Mouse (Mus musculus) midbrain, embryonic 16.5 days (tissue): Measurements from ENCODE around the gene G6pc3. TPM values are rescaled to one million over a fixed set of nuclear protein-coding genes. Genes with fewer than 3 reads are reported as not detected.

Experiments used
- ATAC-seq: fragments of 200-750 bp; cut with Nextera tagmentation; 2 replicates; pipeline ENCODE4 v1.8.0; 2017; ENCODE audit warnings: moderate TSS enrichment
- H3K27ac ChIP-seq: fragments of 300-500 bp; sonication (generic); 2 replicates; pipeline ENCODE4 v1.5.1; 2014; ENCODE audit warnings: mild to moderate bottlenecking, low read length, mixed read lengths
- H3K27me3 ChIP-seq: fragments of 300-500 bp; sonication (generic); 2 replicates; pipeline ENCODE4 v1.6.1; 2014; ENCODE audit warnings: low read depth, low read length, mixed read lengths; ENCODE audit not compliant: control insufficient read depth, insufficient read depth
- H3K36me3 ChIP-seq: fragments of 300-500 bp; sonication (generic); 2 replicates; pipeline ENCODE4 v1.6.1; 2014; ENCODE audit warnings: mild to moderate bottlenecking, low read length, moderate library complexity, mixed read lengths; ENCODE audit not compliant: control insufficient read depth, insufficient read depth
- H3K4me1 ChIP-seq: fragments of 300-500 bp; sonication (generic); 2 replicates; pipeline ENCODE4 v1.6.1; 2014; ENCODE audit warnings: mild to moderate bottlenecking, low read length, mixed read lengths; ENCODE audit not compliant: control insufficient read depth, insufficient read depth
- H3K4me2 ChIP-seq: fragments of 300-500 bp; sonication (generic); 2 replicates; pipeline ENCODE4 v1.6.1; 2014; ENCODE audit warnings: mild to moderate bottlenecking, low read length, mixed read lengths
- H3K4me3 ChIP-seq: fragments of 300-500 bp; sonication (generic); 2 replicates; pipeline ENCODE4 v1.5.1; 2014; ENCODE audit warnings: low read depth, mild to moderate bottlenecking, low read length, moderate library complexity, mixed read lengths
- H3K9ac ChIP-seq: fragments of 300-500 bp; sonication (generic); 2 replicates; pipeline ENCODE4 v1.6.1; 2014; ENCODE audit warnings: low read depth, low read length, mixed read lengths
- H3K9me3 ChIP-seq: fragments of 300-500 bp; sonication (generic); replicated peaks from 2 replicates; pipeline ENCODE4 v1.6.1; 2014; ENCODE audit warnings: mild to moderate bottlenecking, low read length, mixed read lengths; ENCODE audit not compliant: control insufficient read depth, poor library complexity, severe bottlenecking
- WGBS: fragments of 180-500 bp; shearing (Covaris S2); extraction: QIAGEN DNeasy Blood & Tissue Kit; methylation state at CpG from one replicate; pipeline ENCODE4 v1.1.7; 2014; 5-methylcytosine and 5-hydroxymethylcytosine counted together
- polyA plus RNA-seq: library from polyadenylated mRNA; unstranded; fragments of >200 nt; fragmentation: Nextera tagmentation; extraction: Ambion mirVana; gene quantifications from 2 replicates; pipeline ENCODE4 v1.2.1, GENCODE M21; 2015

The G6pc3 gene
- polyA plus RNA-seq, 1 experiment from 2014 or later, result 42.9 TPM

DNA sequence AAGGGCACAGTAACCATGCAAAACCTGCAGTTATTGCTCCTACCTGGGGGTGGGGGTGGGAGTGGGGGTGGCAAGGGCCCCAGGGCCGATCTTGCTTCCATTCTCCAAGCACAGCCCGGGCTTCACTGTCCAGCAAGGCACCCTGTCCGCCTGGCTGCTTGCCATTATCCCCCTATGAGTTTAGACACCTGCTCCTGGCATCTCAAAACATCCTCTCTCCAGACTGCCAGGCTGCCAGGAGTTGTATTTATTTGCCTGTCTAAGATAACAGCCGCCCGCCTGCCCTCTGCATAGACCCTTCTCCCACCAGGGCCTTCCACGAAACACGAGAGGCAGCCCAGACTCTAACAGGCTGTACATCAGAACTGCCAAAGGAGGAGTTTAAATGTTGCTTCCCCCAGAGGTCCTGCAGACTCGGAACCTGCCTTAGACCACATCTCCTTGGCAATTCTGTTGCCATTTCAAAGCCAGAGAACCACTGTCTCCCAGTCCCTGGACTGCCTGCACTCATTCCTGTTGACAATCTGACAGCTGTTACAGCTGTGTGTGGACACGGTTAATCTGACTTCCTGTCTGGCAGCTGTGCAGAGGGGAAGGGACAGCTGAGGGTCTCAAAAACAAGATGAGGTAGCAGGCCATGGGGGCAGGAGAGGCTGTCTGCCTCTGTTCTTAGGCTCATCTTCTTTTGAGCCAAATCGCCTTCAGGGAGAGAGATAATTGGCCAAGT lies 25.2 kb downstream of the G6pc3 start:
- ATAC-seq, result no peak
- Histone ChIP-seq H3K27ac (no peak overlapping the region), H3K27me3 (no peaks in the 10 kb centered on the region), H3K9ac (peak overlapping the region; percentile 25; the same call in 1 of the 2 replicates), H3K36me3 (peaks cover 7% of the 10 kb centered on the region; the same call in 1 of the 2 replicates), H3K4me1 (peaks cover 52% of the 10 kb centered on the region), H3K9me3 (no peaks in the 10 kb centered on the region), H3K4me2 (no peak overlapping the region), H3K4me3 (no peak overlapping the region)
- 59% methylated on average over 10 of the region's 10 CpGs for WGBS

DNA sequence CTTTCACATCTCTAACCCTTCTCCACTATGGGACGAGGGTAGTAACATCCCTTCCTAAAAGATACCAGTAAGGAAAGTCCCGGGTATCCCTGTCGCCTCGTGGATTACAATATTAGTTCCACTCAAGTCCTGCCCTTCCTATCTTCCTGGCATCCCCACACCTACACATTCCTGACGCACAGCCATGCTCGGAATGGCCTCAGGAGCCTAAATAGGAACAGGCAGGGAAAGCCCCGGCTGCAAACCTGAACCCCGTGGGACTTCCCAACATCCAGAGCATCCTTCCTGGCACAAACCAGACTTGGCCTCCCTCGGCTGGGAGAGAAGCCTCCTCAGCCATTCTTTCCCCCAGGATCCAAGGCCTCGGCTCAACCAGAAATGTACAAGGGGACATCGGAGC lies 26.1 kb downstream of the G6pc3 start:
- Histone ChIP-seq H3K4me1 (peaks cover 48% of the 10 kb centered on the region), H3K27ac (no peak overlapping the region)

DNA sequence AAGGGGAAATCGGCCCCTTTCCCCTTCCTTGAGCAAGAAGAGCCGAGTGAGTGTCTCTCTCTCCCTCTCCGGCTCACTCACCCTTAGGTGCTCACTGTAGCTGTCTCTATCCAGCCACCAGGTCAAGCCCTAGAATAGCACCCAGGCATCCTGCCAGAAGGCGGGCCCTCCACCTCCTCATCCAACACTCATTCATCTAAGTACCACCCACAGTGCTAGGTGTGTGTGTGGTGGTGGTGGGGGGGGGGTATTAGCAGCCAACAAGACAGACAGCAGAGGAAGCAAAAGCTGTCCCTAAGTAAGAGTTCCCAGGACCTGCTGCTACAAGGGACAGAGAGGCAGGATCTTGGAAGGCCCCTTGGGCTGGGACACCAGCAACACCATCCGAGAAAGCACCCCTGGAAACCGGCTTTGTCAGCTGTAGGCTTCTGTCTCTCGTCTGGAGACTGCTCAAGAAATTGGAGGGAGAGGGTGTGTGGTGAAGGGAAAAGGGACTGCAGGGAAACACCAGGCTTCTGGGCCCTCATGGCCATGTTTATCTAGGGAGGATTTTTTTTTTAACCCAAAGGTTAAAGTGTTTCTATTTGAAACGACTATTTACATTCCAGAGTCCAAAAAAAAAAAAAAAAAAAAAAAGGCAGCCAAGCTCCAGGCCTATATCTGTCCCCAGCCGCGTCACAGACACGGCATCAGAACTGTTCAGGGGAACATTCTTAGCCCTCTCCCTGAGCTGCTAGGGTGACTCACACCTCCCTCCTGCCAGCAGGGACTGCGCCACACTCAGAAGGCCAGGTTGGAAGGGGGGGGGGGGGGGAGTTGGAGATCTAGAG lies 26.9 kb downstream of the G6pc3 start:
- peaks cover 48% of the 10 kb centered on the region for H3K4me1 ChIP-seq
- H3K4me2 ChIP-seq, result no peak overlapping the region
- no peak overlapping the region for H3K9ac ChIP-seq
- 49% methylated on average over 12 of the region's 12 CpGs for WGBS
- H3K4me3 ChIP-seq, result no peak overlapping the region
- ATAC-seq, result no peak
- no peaks in the 10 kb centered on the region for H3K9me3 ChIP-seq
- no peaks in the 10 kb centered on the region for H3K27me3 ChIP-seq
- no peak overlapping the region for H3K27ac ChIP-seq
- peaks cover 7% of the 10 kb centered on the region; the same call in 1 of the 2 replicates for H3K36me3 ChIP-seq

More for the DNA sequence above, 26.1 kb downstream of the G6pc3 start:
- Histone ChIP-seq H3K27me3 (no peaks in the 10 kb centered on the region), H3K36me3 (peaks cover 7% of the 10 kb centered on the region; the same call in 1 of the 2 replicates), H3K9ac (no peak overlapping the region), H3K4me2 (no peak overlapping the region), H3K4me3 (no peak overlapping the region), H3K9me3 (no peaks in the 10 kb centered on the region)
- ATAC-seq, result no peak
- WGBS, result 78% methylated on average over 11 of the region's 11 CpGs

DNA sequence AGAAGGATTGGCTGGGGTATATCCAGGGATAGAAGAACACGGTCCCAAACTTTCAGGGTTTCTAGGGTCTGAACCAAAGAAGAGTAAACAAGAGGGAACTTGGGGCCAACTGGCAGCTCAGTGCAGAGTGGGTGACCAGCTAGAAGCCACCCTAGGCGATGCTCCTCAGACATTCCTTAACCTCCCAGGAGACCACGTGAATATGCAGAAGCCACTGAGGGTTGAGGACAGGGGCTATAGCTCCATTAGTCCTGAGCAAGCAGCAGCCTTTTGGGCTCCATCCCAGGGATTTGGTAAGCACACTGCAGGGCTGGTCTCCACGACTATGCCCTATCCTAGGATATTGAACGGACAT lies 27.4 kb downstream of the G6pc3 start:
- peaks cover 48% of the 10 kb centered on the region for H3K4me1 ChIP-seq

DNA sequence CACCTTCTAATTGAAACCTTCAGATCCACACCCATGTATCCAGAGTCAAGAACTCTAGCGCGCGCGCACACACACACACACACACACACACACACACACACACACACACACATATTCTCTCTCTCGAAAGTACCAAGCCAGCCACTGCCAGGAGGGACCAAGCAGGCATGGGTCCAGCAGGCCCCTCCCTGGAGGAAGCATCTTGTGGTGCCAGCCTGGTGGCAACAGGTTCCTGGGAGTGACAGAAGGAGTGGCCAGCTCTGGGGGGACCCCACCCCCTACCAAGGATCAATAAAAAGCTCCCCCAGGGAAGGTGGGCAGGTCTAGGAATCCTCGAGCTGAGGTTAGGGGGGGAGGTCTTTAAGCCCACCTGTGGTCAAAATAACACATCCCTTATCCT lies 28.0 kb downstream of the G6pc3 start:
- Histone ChIP-seq H3K27ac (no peak overlapping the region), H3K9me3 (no peaks in the 10 kb centered on the region), H3K27me3 (no peaks in the 10 kb centered on the region), H3K36me3 (peaks cover 9% of the 10 kb centered on the region), H3K4me3 (no peak overlapping the region), H3K4me1 (peaks cover 46% of the 10 kb centered on the region), H3K4me2 (no peak overlapping the region), H3K9ac (no peak overlapping the region)
- WGBS, result 83% methylated on average over 6 of the region's 6 CpGs
- no peak for ATAC-seq

More for the DNA sequence above, 27.4 kb downstream of the G6pc3 start:
- Histone ChIP-seq H3K4me2 (no peak overlapping the region), H3K9me3 (no peaks in the 10 kb centered on the region), H3K36me3 (peaks cover 11% of the 10 kb centered on the region), H3K4me3 (no peak overlapping the region), H3K27me3 (no peaks in the 10 kb centered on the region), H3K9ac (no peak overlapping the region), H3K27ac (no peak overlapping the region)
- ATAC-seq, result no peak
- 56% methylated on average over 5 of the region's 5 CpGs for WGBS

GRCm38 (mm10) chr11:102217876-102218430 lies 28.5 kb downstream of the G6pc3 start:
- Histone ChIP-seq H3K9me3 (no peaks in the 10 kb centered on the region), H3K27ac (peak overlapping the region; percentile 76; the same call in 1 of the 2 replicates), H3K4me3 (peak overlapping the region; percentile 25), H3K4me1 (peaks cover 46% of the 10 kb centered on the region), H3K27me3 (no peaks in the 10 kb centered on the region), H3K4me2 (peak overlapping the region; percentile 51), H3K36me3 (peaks cover 9% of the 10 kb centered on the region), H3K9ac (peak overlapping the region; percentile 54)
- WGBS, result 75% methylated on average over 7 of the region's 7 CpGs
- ATAC-seq, result no peak

DNA sequence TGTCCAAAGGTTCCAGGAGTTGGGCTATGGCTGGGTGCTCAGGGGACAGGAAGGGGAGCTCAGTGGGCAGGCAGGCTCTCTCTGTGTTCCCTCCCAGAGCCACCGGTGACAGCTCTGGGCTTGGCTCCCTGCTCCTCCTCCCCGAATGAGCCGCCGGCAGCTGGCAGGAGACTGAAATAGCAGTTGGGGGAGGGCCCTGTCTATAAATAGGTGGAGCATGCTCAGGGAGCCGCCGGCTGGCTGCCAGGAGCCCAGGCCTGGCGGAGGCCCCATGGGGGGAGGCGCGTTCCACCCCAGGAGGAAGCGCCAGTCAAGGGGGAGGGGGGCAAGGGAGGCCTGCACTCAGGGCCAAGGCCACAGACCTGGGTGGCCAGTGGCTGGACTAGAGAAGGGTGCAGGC lies 29.4 kb downstream of the G6pc3 start:
- H3K27me3 ChIP-seq, result no peaks in the 10 kb centered on the region
- 3% methylated on average over 7 of the region's 10 CpGs for WGBS
- ATAC-seq, result peak; percentile 61
- peak overlapping the region; percentile 51 for H3K4me2 ChIP-seq
- peak overlapping the region; percentile 25 for H3K4me3 ChIP-seq
- peaks cover 9% of the 10 kb centered on the region for H3K36me3 ChIP-seq
- no peaks in the 10 kb centered on the region for H3K9me3 ChIP-seq
- H3K27ac ChIP-seq, result peak overlapping the region; percentile 76
- peak overlapping the region; percentile 54 for H3K9ac ChIP-seq
- peaks cover 49% of the 10 kb centered on the region for H3K4me1 ChIP-seq

- no peaks in the 10 kb centered on the region for H3K27me3 ChIP-seq
- H3K9ac ChIP-seq, result peak overlapping the region; percentile 54
- no peak overlapping the region; the same call in 1 of the 2 replicates for H3K4me3 ChIP-seq
- 0 out of 2 replicates have a peak, but pooled peaks have one; percentile 4 for ATAC-seq
- peak overlapping the region; percentile 76 for H3K27ac ChIP-seq
- WGBS, result 71% methylated on average over 14 of the region's 14 CpGs
- peaks cover 9% of the 10 kb centered on the region for H3K36me3 ChIP-seq
- H3K4me2 ChIP-seq, result peak overlapping the region; percentile 51
- no peaks in the 10 kb centered on the region for H3K9me3 ChIP-seq
- peaks cover 44% of the 10 kb centered on the region for H3K4me1 ChIP-seq
Observed at GRCm38 (mm10) chr11:102219247-102219993, 30.0 kb downstream of the G6pc3 start.
